In genomic region chr15:96460451-96460729, GRCm38 (mm10) we compare ENCODE assay signal across 8 mouse cellular contexts. TPM values are rescaled to one million over a fixed set of nuclear protein-coding genes. Genes with fewer than 3 reads are reported as not detected.
DNase-seq lines count a peak whose midpoint lies in the region; ATAC-seq and TF ChIP-seq lines count a peak whose summit lies in the region.

No protein-coding gene starts in this region.

- H3K4me2 ChIP-seq in heart, embryonic 13.5 days, result peak overlapping the region; percentile 81
- H3K4me2 ChIP-seq in forebrain, embryonic 14.5 days (ENCODE audit: low read length), result peak overlapping the region; percentile 71
- H3K4me2 ChIP-seq in liver, embryonic 15.5 days, result peak overlapping the region; percentile 66

- no peaks in the 10 kb centered on the region for H3K27me3 ChIP-seq in heart, embryonic 13.5 days (replicated peaks)
- H3K27me3 ChIP-seq in E14TG2a.4 (ENCODE audit: insufficient read depth, low read length), result no peaks in the 10 kb centered on the region
- no peaks in the 10 kb centered on the region for H3K27me3 ChIP-seq in forebrain, embryonic 14.5 days (replicated peaks; ENCODE audit: control insufficient read depth, insufficient read depth, low read length)
- H3K27me3 ChIP-seq in liver, embryonic 15.5 days, result no peaks in the 10 kb centered on the region

- H3K9me3 ChIP-seq in heart, embryonic 13.5 days, result no peaks in the 10 kb centered on the region
- peaks cover 8% of the 10 kb centered on the region for H3K9me3 ChIP-seq in E14TG2a.4 (ENCODE audit: low read length)
- no peaks in the 10 kb centered on the region for H3K9me3 ChIP-seq in forebrain, embryonic 14.5 days (replicated peaks; ENCODE audit: control insufficient read depth, low read length)
- no peaks in the 10 kb centered on the region for H3K9me3 ChIP-seq in liver, embryonic 15.5 days (replicated peaks)

- peak overlapping the region; percentile 95 for H3K4me3 ChIP-seq in heart, embryonic 13.5 days
- peak overlapping the region; percentile 89 for H3K4me3 ChIP-seq in E14TG2a.4 (replicated peaks; ENCODE audit: low read length)
- H3K4me3 ChIP-seq in forebrain, embryonic 14.5 days (ENCODE audit: low read depth, low read length), result peak overlapping the region; percentile 83
- peak overlapping the region; percentile 97 for H3K4me3 ChIP-seq in liver, embryonic 15.5 days (replicated peaks)

- peak overlapping the region; percentile 99 for H3K9ac ChIP-seq in heart, embryonic 13.5 days
- peak overlapping the region; percentile 85 for H3K9ac ChIP-seq in forebrain, embryonic 14.5 days (ENCODE audit: low read length)
- H3K9ac ChIP-seq in liver, embryonic 15.5 days, result peak overlapping the region; percentile 100

- WGBS in heart, embryonic 13.5 days, result 0% methylated on average over 28 of the region's 50 CpGs
- WGBS in forebrain, embryonic 14.5 days, result 0% methylated on average over 18 of the region's 50 CpGs
- WGBS in liver, embryonic 15.5 days (ENCODE audit: insufficient replicate concordance), result 1% methylated on average over 50 of the region's 50 CpGs

- no peak for ATAC-seq in heart, embryonic 13.5 days (ENCODE audit: extremely low read depth, insufficient number of reproducible peaks, low FRiP score, low TSS enrichment)
- no peak for ATAC-seq in forebrain, embryonic 14.5 days
- no peak for ATAC-seq in liver, embryonic 15.5 days (ENCODE audit: insufficient read depth)
- no peak for ATAC-seq in inflammation-experienced regulatory T-cells, adult 6 months

- H3K4me1 ChIP-seq in heart, embryonic 13.5 days, result peaks cover 57% of the 10 kb centered on the region
- peaks cover 53% of the 10 kb centered on the region for H3K4me1 ChIP-seq in E14TG2a.4 (replicated peaks; ENCODE audit: low read depth, low read length)
- peaks cover 6% of the 10 kb centered on the region; the same call in 1 of the 2 replicates for H3K4me1 ChIP-seq in forebrain, embryonic 14.5 days (ENCODE audit: control insufficient read depth, insufficient read depth, low read length)
- H3K4me1 ChIP-seq in liver, embryonic 15.5 days (replicated peaks), result peaks cover 53% of the 10 kb centered on the region

- peaks cover 8% of the 10 kb centered on the region; the same call in 1 of the 2 replicates for H3K36me3 ChIP-seq in heart, embryonic 13.5 days
- H3K36me3 ChIP-seq in E14TG2a.4 (ENCODE audit: insufficient read depth, low read length), result peaks cover 15% of the 10 kb centered on the region
- H3K36me3 ChIP-seq in forebrain, embryonic 14.5 days (ENCODE audit: control insufficient read depth, insufficient read depth, low read length), result no peaks in the 10 kb centered on the region
- peaks cover 9% of the 10 kb centered on the region for H3K36me3 ChIP-seq in liver, embryonic 15.5 days (replicated peaks)

- no peak for DNase-seq in heart, postnatal 4 days
- DNase-seq in forebrain, embryonic 14.5 days (ENCODE audit: low spot score), result no peak
- no peak for DNase-seq in cerebellum, postnatal 4 days (ENCODE audit: low spot score in 2 of 2)
- no peak for DNase-seq in urinary bladder, adult 2 months (ENCODE audit: low spot score)

- peak overlapping the region; percentile 99 for H3K27ac ChIP-seq in heart, embryonic 13.5 days (replicated peaks)
- H3K27ac ChIP-seq in forebrain, embryonic 14.5 days (ENCODE audit: low read depth, low read length), result peak overlapping the region; percentile 97
- H3K27ac ChIP-seq in liver, embryonic 15.5 days (replicated peaks), result peak overlapping the region; percentile 99

- no peak for TF ChIP-seq CTCF in E14TG2a.4 (conservative IDR thresholded peaks at IDR 0.05; ENCODE audit: low read length)

RNA-seq across cellular contexts. Expression of gene Scaf11, which starts 0.3 kb away (rescaled TPM):
- 58.4 and 62.7 TPM in 2 replicates for polyA plus RNA-seq in heart, embryonic 13.5 days (2015; fragmentation: Nextera tagmentation; extraction: Ambion mirVana)
- total RNA-seq in heart, postnatal 4 days (2021), result 10 to 100 TPM; 69.4 to 71.1 TPM
- 50.1 and 55.7 TPM in 2 replicates for polyA plus RNA-seq in forebrain, embryonic 14.5 days (2014; fragmentation: Nextera tagmentation; extraction: Ambion mirVana)
- 37.8 and 40.1 TPM in 2 replicates for polyA plus RNA-seq in liver, embryonic 15.5 days (2015; fragmentation: Nextera tagmentation; extraction: Ambion mirVana)
- 10 to 100 TPM; 45.4 to 51.8 (median 48.2) TPM for polyA plus RNA-seq in inflammation-experienced regulatory T-cells, adult 6 months (2017; shearing (Covaris generic))
- 38.1 and 43.5 TPM in 2 replicates for polyA plus RNA-seq in urinary bladder, adult 2 months (2012; rRNA removed)
